Mouse (Mus musculus) macrophage (primary cell): ENCODE measurements around the gene Ttyh3. TPM values are rescaled to one million over a fixed set of nuclear protein-coding genes. Genes with fewer than 3 reads are reported as not detected.
A peak's percentile ranks its signal among the peaks of the same experiment; 100 is the strongest.

Experiments
- H3K27ac ChIP-seq: fragments of 350-480 bp; formaldehyde crosslinking; 2 replicates; pipeline ENCODE4 v1.9.0; 2021
- H3K36me3 ChIP-seq: fragments of 350-480 bp; formaldehyde crosslinking; 2 replicates; pipeline ENCODE4 v1.9.0; 2021; ENCODE audit errors: inconsistent target
- H3K4me3 ChIP-seq: fragments of 350-480 bp; formaldehyde crosslinking; 2 replicates; pipeline ENCODE4 v1.9.0; 2021; ENCODE audit errors: inconsistent target
- H3K79me2 ChIP-seq: fragments of 350-480 bp; formaldehyde crosslinking; 2 replicates; pipeline ENCODE4 v1.9.0; 2021; ENCODE audit errors: inconsistent target
- WGBS: methylation state at CpG from one replicate; pipeline ENCODE4 v1.1.7; 2026; ENCODE audit warnings: inconsistent platforms; ENCODE audit not compliant: missing documents; 5-methylcytosine and 5-hydroxymethylcytosine counted together
- polyA plus RNA-seq: library from polyadenylated mRNA; stranded (reverse); fragments of 250-400 nt; gene quantifications from 3 replicates; pipeline ENCODE4 v1.2.4, GENCODE M21; 2018; ENCODE audit warnings: inconsistent platforms

Gene Ttyh3
- polyA plus RNA-seq, 1 experiment from 2014 or later: 48.0 TPM

- H3K36me3 ChIP-seq: no peaks in the 10 kb centered on the region
- 49% methylated on average over 16 of the region's 17 CpGs for WGBS
- no peak overlapping the region for H3K27ac ChIP-seq
- H3K79me2 ChIP-seq: no peaks in the 10 kb centered on the region
- no peak overlapping the region for H3K4me3 ChIP-seq
Observed at GRCm38 (mm10) chr5:140662741-140663592, 14.1 kb upstream of the Ttyh3 start.

- no peak overlapping the region for H3K27ac ChIP-seq
- WGBS: 86% methylated on average over 12 of the region's 12 CpGs
- H3K79me2 ChIP-seq: no peaks in the 10 kb centered on the region
- H3K4me3 ChIP-seq: no peak overlapping the region
- no peaks in the 10 kb centered on the region for H3K36me3 ChIP-seq
Observed at GRCm38 (mm10) chr5:140661875-140662643, 13.2 kb upstream of the Ttyh3 start.

GRCm38 (mm10) chr5:140661427-140661826, 12.6 kb upstream of the Ttyh3 start:
- Histone ChIP-seq H3K79me2 (no peaks in the 10 kb centered on the region), H3K36me3 (no peaks in the 10 kb centered on the region), H3K4me3 (no peak overlapping the region), H3K27ac (no peak overlapping the region)
- 89% methylated on average over 8 of the region's 8 CpGs for WGBS

- H3K79me2 ChIP-seq: no peaks in the 10 kb centered on the region
- WGBS: 100% methylated on average over 1 of the region's 1 CpGs
- H3K36me3 ChIP-seq: no peaks in the 10 kb centered on the region
- H3K27ac ChIP-seq: no peak overlapping the region
- no peak overlapping the region for H3K4me3 ChIP-seq
Observed at GRCm38 (mm10) chr5:140660398-140660797, 11.6 kb upstream of the Ttyh3 start.

- 79% methylated on average over 16 of the region's 16 CpGs for WGBS
- no peak overlapping the region for H3K4me3 ChIP-seq
- no peaks in the 10 kb centered on the region for H3K79me2 ChIP-seq
Observed at GRCm38 (mm10) chr5:140659607-140660272, 10.9 kb upstream of the Ttyh3 start.

GRCm38 (mm10) chr5:140654096-140654845, 5.4 kb upstream of the Ttyh3 start:
- H3K27ac ChIP-seq: no peak overlapping the region
- WGBS: 90% methylated on average over 15 of the region's 15 CpGs
- no peaks in the 10 kb centered on the region for H3K79me2 ChIP-seq
- no peaks in the 10 kb centered on the region for H3K36me3 ChIP-seq
- H3K4me3 ChIP-seq: no peak overlapping the region

More at GRCm38 (mm10) chr5:140659607-140660272, 10.9 kb upstream of the Ttyh3 start:
- H3K27ac ChIP-seq: no peak overlapping the region
- no peaks in the 10 kb centered on the region for H3K36me3 ChIP-seq

GRCm38 (mm10) chr5:140652587-140652986, 3.8 kb upstream of the Ttyh3 start:
- 94% methylated on average over 7 of the region's 7 CpGs for WGBS
- Histone ChIP-seq H3K36me3 (no peaks in the 10 kb centered on the region), H3K4me3 (no peak overlapping the region), H3K79me2 (peaks cover 10% of the 10 kb centered on the region), H3K27ac (no peak overlapping the region)

- Histone ChIP-seq H3K79me2 (peaks cover 23% of the 10 kb centered on the region), H3K4me3 (no peak overlapping the region), H3K36me3 (no peaks in the 10 kb centered on the region), H3K27ac (no peak overlapping the region)
- 52% methylated on average over 11 of the region's 11 CpGs for WGBS
Observed at GRCm38 (mm10) chr5:140651231-140651630, 2.4 kb upstream of the Ttyh3 start.

GRCm38 (mm10) chr5:140649881-140650414, 1.1 kb upstream of the Ttyh3 start:
- Histone ChIP-seq H3K27ac (no peak overlapping the region), H3K36me3 (no peaks in the 10 kb centered on the region), H3K4me3 (no peak overlapping the region), H3K79me2 (peaks cover 36% of the 10 kb centered on the region)
- WGBS: 83% methylated on average over 7 of the region's 7 CpGs

GRCm38 (mm10) chr5:140649101-140649667, 353 bp upstream of the Ttyh3 start:
- Histone ChIP-seq H3K4me3 (peak overlapping the region; percentile 9; the same call in 1 of the 2 replicates), H3K36me3 (no peaks in the 10 kb centered on the region), H3K79me2 (peaks cover 44% of the 10 kb centered on the region), H3K27ac (no peak overlapping the region)
- 25% methylated on average over 23 of the region's 26 CpGs for WGBS

GRCm38 (mm10) chr5:140647821-140648518, 861 bp downstream of the Ttyh3 start:
- peak overlapping the region; percentile 88 for H3K4me3 ChIP-seq
- peak overlapping the region; percentile 37 for H3K27ac ChIP-seq
- H3K79me2 ChIP-seq: peaks cover 56% of the 10 kb centered on the region
- no peaks in the 10 kb centered on the region for H3K36me3 ChIP-seq
- 11% methylated on average over 13 of the region's 13 CpGs for WGBS

GRCm38 (mm10) chr5:140647031-140647760, 1.6 kb downstream of the Ttyh3 start:
- peaks cover 63% of the 10 kb centered on the region for H3K79me2 ChIP-seq
- H3K4me3 ChIP-seq: peak overlapping the region; percentile 88
- no peaks in the 10 kb centered on the region for H3K36me3 ChIP-seq
- 83% methylated on average over 13 of the region's 13 CpGs for WGBS
- no peak overlapping the region; the same call in 1 of the 2 replicates for H3K27ac ChIP-seq
